ENCODE assay signal across 9 mouse cellular contexts in the genomic region with DNA sequence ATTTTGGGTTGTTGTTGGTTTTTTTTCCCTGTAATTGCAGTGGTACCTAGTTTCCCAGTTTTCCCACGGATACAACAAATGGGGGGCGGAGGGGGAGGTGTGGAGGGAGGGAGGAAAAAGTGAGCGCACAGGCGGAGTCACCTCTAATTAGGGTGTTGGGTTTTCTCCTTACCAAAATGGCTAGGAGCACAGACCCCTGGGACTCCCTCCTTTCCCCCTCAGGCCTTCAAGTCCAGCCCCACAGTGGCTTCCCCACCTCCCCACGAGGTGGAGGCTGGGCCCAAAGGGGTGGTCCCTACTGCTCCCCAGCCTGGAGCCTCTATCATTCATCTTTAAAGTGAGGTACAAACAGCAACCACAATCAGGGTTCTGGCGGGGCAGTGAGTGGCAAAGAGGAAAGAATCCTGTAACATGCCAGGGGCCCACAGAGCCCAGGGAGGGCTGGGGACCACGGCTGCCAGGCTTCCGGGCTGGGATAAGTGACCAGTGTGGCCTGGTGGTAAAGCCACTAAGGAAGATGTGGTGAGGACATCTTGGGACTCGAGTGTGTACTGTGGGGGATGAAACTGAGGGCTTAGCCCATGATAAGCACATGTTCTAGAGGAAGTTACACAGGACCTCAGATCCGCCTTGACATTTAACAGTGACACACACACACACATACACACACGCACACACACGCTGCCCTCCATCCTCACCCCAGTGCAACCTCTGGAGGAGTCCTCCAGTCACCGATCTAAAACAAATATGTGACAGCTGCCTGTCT. TPM values are rescaled to one million over a fixed set of nuclear protein-coding genes. Genes with fewer than 3 reads are reported as not detected.
DNase-seq lines count a peak whose midpoint lies in the region; ATAC-seq and TF ChIP-seq lines count a peak whose summit lies in the region.
"Had no signal": no experiment of that assay in that cellular context is flagged by ENCODE, and none has a peak within 500 bp of the region (broad histone marks: within the 10 kb centered on the region; RNA-seq: fewer than 3 reads in every experiment).

No protein-coding gene starts in this region.

- no peak for TF ChIP-seq CTCF in intestine, postnatal 0 days (IDR thresholded peaks at IDR 0.05; ENCODE audit: low read depth)
- no peak for TF ChIP-seq CTCF in E14TG2a.4 (conservative IDR thresholded peaks at IDR 0.05; ENCODE audit: low read length)

- H3K27me3 ChIP-seq in intestine, embryonic 14.5 days (replicated peaks; ENCODE audit: control insufficient read depth, insufficient read depth, low read length) = no peaks in the 10 kb centered on the region
- no peaks in the 10 kb centered on the region for H3K27me3 ChIP-seq in intestine, postnatal 0 days (replicated peaks; ENCODE audit: control insufficient read depth, insufficient read depth, low read length)
- H3K27me3 ChIP-seq in E14TG2a.4 (ENCODE audit: insufficient read depth, low read length) = no peaks in the 10 kb centered on the region
- no peaks in the 10 kb centered on the region for H3K27me3 ChIP-seq in embryonic facial prominence, embryonic 10.5 days (replicated peaks; ENCODE audit: low read depth, poor library complexity, severe bottlenecking)
- H3K27me3 ChIP-seq in limb, embryonic 11.5 days (ENCODE audit: control insufficient read depth, insufficient read depth, low read length) = no peaks in the 10 kb centered on the region
- H3K27me3 ChIP-seq: hindbrain, embryonic 15.5 days had no signal

- no peak overlapping the region for H3K4me2 ChIP-seq in intestine, embryonic 14.5 days (ENCODE audit: low read length)
- H3K4me2 ChIP-seq in intestine, postnatal 0 days (replicated peaks; ENCODE audit: low read depth) = no peak overlapping the region
- peak overlapping the region; percentile 10 for H3K4me2 ChIP-seq in limb, embryonic 11.5 days (ENCODE audit: low read depth, severe bottlenecking)
- H3K4me2 ChIP-seq: hindbrain, embryonic 15.5 days had no signal

- no peak for ATAC-seq in intestine, embryonic 14.5 days (replicated peaks; ENCODE audit: low FRiP score, low TSS enrichment, low read depth)
- ATAC-seq in intestine, postnatal 0 days = no peak
- ATAC-seq in limb, embryonic 11.5 days (ENCODE audit: insufficient number of reproducible peaks, low FRiP score, low TSS enrichment, low read depth) = no peak

- DNase-seq in intestine, embryonic 14.5 days (ENCODE audit: low spot score) = no peak
- DNase-seq in embryonic facial prominence, embryonic 10.5 days (ENCODE audit: low spot score) = no peak
- DNase-seq in limb, embryonic 11.5 days (ENCODE audit: low spot score) = no peak
- no peak for DNase-seq in cerebellum, postnatal 36 days
- DNase-seq in left cerebral cortex, postnatal 14 days (ENCODE audit: low spot score in 2 of 2) = no peak
- DNase-seq in kidney, adult 18-20 months = no peak

- H3K9me3 ChIP-seq in intestine, embryonic 14.5 days (ENCODE audit: control insufficient read depth, low read length) = no peaks in the 10 kb centered on the region
- H3K9me3 ChIP-seq in intestine, postnatal 0 days (ENCODE audit: control insufficient read depth) = no peaks in the 10 kb centered on the region
- H3K9me3 ChIP-seq in E14TG2a.4 (ENCODE audit: low read length) = no peaks in the 10 kb centered on the region
- no peaks in the 10 kb centered on the region for H3K9me3 ChIP-seq in embryonic facial prominence, embryonic 10.5 days
- H3K9me3 ChIP-seq in limb, embryonic 11.5 days (ENCODE audit: control insufficient read depth, low read length) = no peaks in the 10 kb centered on the region
- H3K9me3 ChIP-seq: hindbrain, embryonic 15.5 days had no signal

- 43% methylated on average over 13 of the region's 13 CpGs for WGBS in intestine, embryonic 14.5 days
- 56% methylated on average over 13 of the region's 13 CpGs for WGBS in intestine, postnatal 0 days
- WGBS in embryonic facial prominence, embryonic 10.5 days = 42% methylated on average over 13 of the region's 13 CpGs
- WGBS in limb, embryonic 11.5 days = 33% methylated on average over 13 of the region's 13 CpGs

- no peaks in the 10 kb centered on the region for H3K36me3 ChIP-seq in intestine, embryonic 14.5 days (ENCODE audit: control insufficient read depth, insufficient read depth, low read length)
- H3K36me3 ChIP-seq in intestine, postnatal 0 days (ENCODE audit: control insufficient read depth, insufficient read depth) = peaks cover 4% of the 10 kb centered on the region; the same call in 1 of the 2 replicates
- peaks cover 15% of the 10 kb centered on the region for H3K36me3 ChIP-seq in E14TG2a.4 (ENCODE audit: insufficient read depth, low read length)
- H3K36me3 ChIP-seq in embryonic facial prominence, embryonic 10.5 days (replicated peaks) = peaks cover 43% of the 10 kb centered on the region
- H3K36me3 ChIP-seq in limb, embryonic 11.5 days (ENCODE audit: control insufficient read depth, insufficient read depth, low read length) = no peaks in the 10 kb centered on the region
- H3K36me3 ChIP-seq: hindbrain, embryonic 15.5 days had no signal

- peak overlapping the region; percentile 57; the same call in 1 of the 2 replicates for H3K27ac ChIP-seq in intestine, embryonic 14.5 days (ENCODE audit: low read depth)
- H3K27ac ChIP-seq in intestine, postnatal 0 days (ENCODE audit: low read depth, low read length) = no peak overlapping the region
- peak overlapping the region; percentile 61 for H3K27ac ChIP-seq in embryonic facial prominence, embryonic 10.5 days (replicated peaks)
- H3K27ac ChIP-seq in limb, embryonic 11.5 days (replicated peaks; ENCODE audit: low read depth, low read length) = peak overlapping the region; percentile 60

- H3K4me3 ChIP-seq in intestine, embryonic 14.5 days (ENCODE audit: low read depth, low read length) = no peak overlapping the region
- no peak overlapping the region for H3K4me3 ChIP-seq in intestine, postnatal 0 days (ENCODE audit: low read depth, low read length)
- H3K4me3 ChIP-seq in E14TG2a.4 (replicated peaks; ENCODE audit: low read length) = peak overlapping the region; percentile 52; the same call in 1 of the 2 replicates
- H3K4me3 ChIP-seq in embryonic facial prominence, embryonic 10.5 days = 0 out of 2 replicates have a peak overlapping the region, but pooled peaks have one; percentile 11
- no peak overlapping the region for H3K4me3 ChIP-seq in limb, embryonic 11.5 days (ENCODE audit: low read depth, low read length)
- H3K4me3 ChIP-seq: hindbrain, embryonic 15.5 days had no signal

- intact Hi-C loops in left cerebral cortex, postnatal 14 days (cut with DNase I) = no loop called here

- peaks cover 64% of the 10 kb centered on the region for H3K4me1 ChIP-seq in intestine, embryonic 14.5 days (replicated peaks; ENCODE audit: control insufficient read depth, insufficient read depth, low read length)
- H3K4me1 ChIP-seq in intestine, postnatal 0 days (replicated peaks; ENCODE audit: control insufficient read depth, insufficient read depth, low read length) = peaks cover 9% of the 10 kb centered on the region; the same call in 1 of the 2 replicates
- peaks cover 97% of the 10 kb centered on the region for H3K4me1 ChIP-seq in E14TG2a.4 (replicated peaks; ENCODE audit: low read depth, low read length)
- peaks cover 91% of the 10 kb centered on the region for H3K4me1 ChIP-seq in embryonic facial prominence, embryonic 10.5 days
- H3K4me1 ChIP-seq in limb, embryonic 11.5 days (ENCODE audit: control insufficient read depth, insufficient read depth, low read length) = peaks cover 76% of the 10 kb centered on the region

- 0 out of 2 replicates have a peak overlapping the region, but pooled peaks have one; percentile 3 for H3K9ac ChIP-seq in intestine, embryonic 14.5 days (ENCODE audit: low read length)
- no peak overlapping the region for H3K9ac ChIP-seq in intestine, postnatal 0 days (ENCODE audit: low read depth, low read length)
- H3K9ac ChIP-seq in limb, embryonic 11.5 days (ENCODE audit: low read length) = no peak overlapping the region
- H3K9ac ChIP-seq: hindbrain, embryonic 15.5 days had no signal

RNA-seq across cellular contexts. Expression of gene Smad6, which starts 47.4 kb away (rescaled TPM):
- polyA plus RNA-seq in intestine, embryonic 14.5 days (2014; fragmentation: Nextera tagmentation; extraction: Ambion mirVana) = 8.5 and 9.3 TPM in 2 replicates
- 5.4 and 6.1 TPM in 2 replicates for polyA plus RNA-seq in intestine, postnatal 0 days (2015; fragmentation: Nextera tagmentation; extraction: Ambion mirVana)
- 7.2 and 7.3 TPM in 2 replicates for polyA plus RNA-seq in embryonic facial prominence, embryonic 10.5 days (2016; fragmentation: Nextera tagmentation; extraction: Ambion mirVana)
- 10.1 and 12.3 TPM in 2 replicates for polyA plus RNA-seq in limb, embryonic 11.5 days (2014; fragmentation: Nextera tagmentation; extraction: Ambion mirVana)
- 1 to 10 TPM; 1.8 to 2.3 TPM for total RNA-seq in left cerebral cortex, postnatal 14 days (2021)

Comparison
In these comparisons a context has a peak if more than half of its experiments do, and no peak if none do; other contexts are left out.
1. H3K4me3 ChIP-seq: peak in E14TG2a.4 (single experiment) and embryonic facial prominence, embryonic 10.5 days (single experiment); none in intestine, embryonic 14.5 days (single experiment), intestine, postnatal 0 days (single experiment) and limb, embryonic 11.5 days (single experiment).